Mouse (Mus musculus): ENCODE results near the gene Zfp429.
A peak's percentile ranks its signal among the peaks of the same experiment; 100 is the strongest.
"Not testable (repeated sequence)": the region's sequence is repeated elsewhere in the genome, so short reads cannot be mapped to it uniquely, and the experiment has no call there.

The Zfp429 gene

DNA sequence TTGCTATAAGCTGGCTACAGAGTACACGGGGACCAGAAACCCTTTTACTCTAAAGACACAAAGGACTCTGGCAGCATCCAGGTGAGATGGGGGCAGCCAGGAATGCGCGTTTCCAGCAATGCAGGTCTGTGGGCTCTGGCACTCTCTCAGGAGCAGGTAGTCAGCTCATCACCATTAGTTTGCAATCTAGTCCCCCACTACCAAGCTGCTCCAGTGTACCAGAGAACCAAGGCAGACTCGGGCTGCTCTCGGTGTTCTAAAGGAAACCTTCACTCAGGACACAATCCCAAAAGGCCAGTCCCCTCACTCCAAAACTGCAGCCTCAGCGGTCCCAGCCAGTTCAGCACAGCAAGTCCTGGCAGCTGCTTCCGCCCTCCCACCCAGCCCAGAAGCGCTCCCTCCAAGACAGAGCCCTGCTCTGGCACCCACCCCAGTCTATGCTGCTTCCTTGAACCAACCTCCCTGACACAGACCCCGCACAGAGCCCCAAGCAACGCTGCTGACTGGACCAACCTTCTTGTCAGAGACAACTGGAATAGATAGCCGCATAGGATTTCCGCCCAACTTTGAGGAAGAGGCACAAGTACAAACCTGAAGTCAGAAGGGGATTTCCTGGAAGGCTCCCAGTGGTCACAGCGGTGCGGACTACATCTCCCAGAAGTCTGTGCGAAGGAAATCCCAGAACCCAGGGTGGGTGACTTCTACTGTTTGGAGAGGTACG is at the start of gene Zfp429:
Gene Zfp429, minus strand, starts transcription at position 637 of the 721 bp plus-strand sequence.
- DNase-seq (ENCODE audit: low spot score) = peak; percentile 83

DNA sequence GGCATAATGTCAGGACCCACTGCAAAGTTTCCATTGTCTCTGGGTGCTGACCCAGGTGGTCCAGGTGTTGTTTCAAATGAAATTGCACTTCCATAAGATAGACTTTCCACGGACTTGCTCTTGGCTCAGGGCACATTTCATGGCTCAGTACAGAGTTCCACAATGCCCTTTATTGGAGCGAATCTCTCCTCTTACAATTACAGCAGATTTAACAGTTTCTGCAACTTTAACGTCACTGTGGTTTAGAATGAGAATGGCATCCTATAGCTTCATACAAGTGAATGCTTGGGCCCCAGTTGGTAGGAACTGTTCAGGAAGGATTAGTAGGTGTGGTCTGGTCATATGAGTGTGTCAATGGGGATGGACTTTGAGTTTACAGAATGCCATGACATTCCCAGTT is 37.5 kb upstream of the Zfp429 start:
- DNase-seq (ENCODE audit: low spot score) = not testable (repeated sequence)

DNA sequence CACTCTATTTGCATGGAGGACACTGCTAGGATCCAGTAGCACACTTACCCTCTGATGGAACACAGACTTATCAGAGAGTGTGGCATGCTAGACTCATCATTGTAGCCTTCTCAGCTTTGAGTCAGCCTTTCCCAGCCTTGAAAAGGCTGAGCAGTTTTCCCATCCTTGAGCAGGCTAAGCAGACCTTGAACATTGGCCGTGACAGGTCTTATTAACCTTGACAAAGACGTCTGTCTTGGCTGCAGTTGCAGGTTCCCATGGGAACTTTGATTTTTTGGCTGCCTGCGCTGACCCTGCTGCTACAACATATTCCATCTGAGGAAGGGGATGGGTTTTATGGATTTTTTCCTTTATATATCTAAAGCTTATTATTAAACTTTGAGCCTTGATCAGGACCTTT is 28.5 kb upstream of the Zfp429 start:
- no peak for DNase-seq (ENCODE audit: low spot score)

DNA sequence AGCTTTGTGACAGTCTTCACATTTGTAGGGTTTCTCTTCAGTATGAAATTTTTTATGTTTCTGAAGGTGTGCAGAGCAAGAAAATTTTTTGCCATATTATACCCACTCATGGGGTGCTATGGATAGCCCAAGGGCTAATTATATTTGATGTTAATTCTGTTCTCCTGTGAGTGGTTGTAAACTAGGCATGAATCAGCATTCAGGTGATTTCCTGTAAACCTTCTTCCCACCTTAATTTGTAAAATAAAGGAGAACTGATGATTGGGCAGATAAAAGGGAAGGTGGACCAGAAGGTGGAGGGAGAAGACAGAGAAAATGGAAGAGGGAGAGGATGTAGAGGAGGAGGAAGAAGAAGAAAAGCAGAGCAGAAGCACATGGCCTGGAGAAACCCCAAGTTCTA is 26.1 kb upstream of the Zfp429 start:
- DNase-seq (ENCODE audit: low spot score) = not testable (repeated sequence)

DNA sequence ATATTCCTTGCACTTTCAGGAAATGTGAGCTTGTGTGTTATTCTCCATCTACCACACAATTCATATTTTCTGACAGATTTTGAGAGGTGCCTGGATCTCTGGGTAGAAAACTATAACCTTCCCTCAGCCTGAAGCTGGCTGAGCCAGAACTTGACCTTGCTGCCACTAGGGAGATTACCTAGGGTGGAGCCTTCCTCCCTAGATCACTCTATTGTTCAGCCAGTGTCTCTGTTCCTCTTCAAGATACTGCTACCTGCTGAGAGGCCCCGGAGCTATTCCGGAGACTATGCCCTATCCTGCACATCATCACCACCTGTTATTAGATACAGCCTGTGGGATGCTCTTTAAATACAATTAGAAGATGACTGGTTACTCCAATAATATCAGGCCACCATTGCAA is 22.9 kb upstream of the Zfp429 start:
- not testable (repeated sequence) for DNase-seq (ENCODE audit: low spot score)

DNA sequence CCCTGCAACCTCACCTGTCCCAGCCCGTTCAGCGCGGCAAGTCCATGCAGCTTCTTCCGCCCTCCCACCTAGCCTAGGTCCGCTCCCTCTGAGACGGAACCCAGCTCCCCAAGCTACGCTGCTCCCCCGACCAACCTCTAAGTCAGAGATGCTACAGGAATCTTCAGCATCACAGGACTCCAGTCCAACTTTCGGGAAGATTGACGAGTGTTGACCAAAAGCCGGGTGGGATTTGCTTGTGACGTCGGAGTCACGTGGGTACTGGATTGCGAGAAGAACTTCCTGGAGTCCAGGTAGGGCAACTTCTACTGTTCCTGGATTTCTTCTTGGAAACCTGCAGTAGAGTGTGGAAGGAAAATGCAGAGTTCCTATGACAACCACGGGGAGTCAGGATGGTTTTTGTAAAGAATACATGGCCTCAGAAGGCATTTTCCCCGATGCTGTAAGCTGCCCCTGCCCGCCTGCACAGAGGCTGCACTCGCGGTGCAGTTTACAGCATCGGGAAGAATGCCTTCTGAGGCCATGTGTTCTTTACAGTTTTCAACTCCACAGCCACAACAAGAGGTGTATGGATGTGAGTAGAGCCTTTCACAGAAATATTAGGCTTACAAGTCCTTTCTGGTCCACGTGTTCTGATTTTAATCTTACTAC is 21.7 kb upstream of the Zfp429 start, which contains the start of gene Zfp459:
Gene Zfp459, minus strand, starts transcription at position 212 of the 651 bp plus-strand sequence.
- peak; percentile 79 for DNase-seq (ENCODE audit: low spot score)

DNA sequence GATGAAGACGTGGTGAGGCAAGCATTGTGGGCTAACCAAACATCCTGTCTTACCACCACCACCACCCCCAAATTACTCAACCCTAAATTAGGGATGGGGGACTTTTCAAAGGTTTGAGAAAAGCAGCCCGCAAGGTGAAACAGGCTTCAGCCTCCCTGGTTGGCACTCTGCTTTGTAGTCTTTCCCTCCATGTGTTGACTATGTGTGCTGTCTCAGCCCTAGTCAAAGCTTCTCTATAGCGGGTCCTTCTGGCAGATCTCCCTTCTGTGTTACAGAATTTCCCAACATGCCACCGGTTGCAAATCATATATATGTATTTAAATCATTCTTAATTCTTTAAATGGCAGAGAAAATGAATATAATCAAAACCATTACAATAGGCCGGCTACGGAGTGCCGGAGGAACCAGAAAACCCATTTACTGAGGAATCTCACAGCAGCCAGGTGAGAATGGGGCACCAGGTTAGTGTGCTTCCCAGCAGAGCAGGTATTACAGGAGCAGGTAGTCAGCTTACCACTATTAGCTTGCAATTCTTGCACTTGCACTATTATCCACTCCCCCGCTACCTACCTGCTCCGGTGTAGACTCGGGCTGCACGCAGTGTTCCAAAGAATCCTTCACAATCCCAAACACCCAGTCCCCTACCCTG is 21.1 kb upstream of the Zfp429 start:
- DNase-seq (ENCODE audit: low spot score) = no peak

DNA sequence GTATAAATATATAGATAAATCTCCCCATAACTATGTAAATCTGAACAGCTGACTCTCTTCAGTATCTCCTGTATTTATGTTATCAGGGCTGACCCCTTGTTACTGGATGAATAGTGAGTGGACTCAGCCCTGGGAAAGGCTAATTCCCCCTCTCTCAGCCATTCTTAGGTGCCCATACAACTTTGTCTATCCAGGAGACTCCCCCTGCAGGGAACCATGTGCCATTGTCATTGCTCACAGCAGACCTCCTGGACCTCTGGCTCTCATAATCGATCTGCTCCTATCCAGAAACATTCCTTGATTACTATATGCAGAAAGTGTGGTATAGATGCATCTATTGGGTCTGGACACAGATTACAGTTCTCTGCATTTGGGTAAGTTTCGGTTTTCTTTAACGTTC is 17.2 kb upstream of the Zfp429 start:
- DNase-seq (ENCODE audit: low spot score) = no peak

DNA sequence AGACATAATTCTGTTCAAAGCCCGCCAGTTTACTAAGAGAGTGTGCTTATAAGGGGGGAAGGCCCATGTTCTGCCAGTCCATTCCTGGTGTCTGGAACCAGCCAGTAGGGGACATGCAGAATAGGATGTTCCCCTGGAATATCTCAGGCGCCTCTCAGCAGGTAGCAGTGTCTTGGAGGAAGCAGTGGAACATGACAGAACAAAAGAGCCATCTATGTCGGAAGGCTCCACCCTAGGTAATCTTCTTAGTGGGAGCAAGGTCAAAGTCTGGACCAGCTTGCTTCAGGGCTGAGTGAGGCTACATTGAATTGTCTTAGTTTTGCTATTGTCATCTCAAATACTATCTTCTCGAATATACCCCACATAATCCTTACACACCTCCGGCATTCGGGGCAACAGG is 16.1 kb upstream of the Zfp429 start:
- no peak for DNase-seq (ENCODE audit: low spot score)

DNA sequence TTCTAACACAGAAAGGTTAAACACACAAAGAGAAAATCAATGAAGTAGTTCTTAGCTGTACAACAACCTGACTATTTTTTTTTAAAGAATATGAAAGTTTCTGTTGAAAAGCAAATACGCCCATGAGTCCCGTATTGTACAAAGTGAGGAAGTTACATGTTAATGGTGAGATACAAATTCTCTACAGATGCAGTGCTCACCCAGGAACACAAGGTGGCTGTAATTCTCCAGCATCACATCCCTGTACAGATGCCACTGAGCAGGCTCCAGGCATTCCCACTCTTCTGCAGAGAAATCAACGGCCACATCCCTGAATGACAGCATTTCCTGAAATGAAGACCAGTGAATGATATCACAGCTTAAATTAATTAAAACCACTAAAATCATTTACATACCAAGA is 14.0 kb upstream of the Zfp429 start:
- not testable (repeated sequence) for DNase-seq (ENCODE audit: low spot score)

DNA sequence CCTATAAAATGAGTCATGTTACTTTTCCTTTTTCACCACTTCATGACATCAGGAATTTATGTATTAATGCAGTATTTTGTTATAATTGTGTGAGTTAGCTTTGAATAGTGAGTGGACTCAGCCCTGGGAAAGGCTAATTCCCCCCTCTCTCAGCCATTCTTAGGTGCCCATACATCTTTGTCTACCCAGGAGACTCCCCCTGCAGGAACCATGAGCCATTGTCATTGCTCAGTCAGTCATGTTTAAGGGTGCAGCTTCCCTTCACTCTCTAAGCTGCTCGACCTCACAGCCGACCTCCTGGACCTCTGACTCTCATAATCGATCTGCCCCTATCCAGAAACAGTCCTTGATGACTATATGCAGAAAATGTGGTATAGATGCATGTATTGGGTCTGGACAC is 23.4 kb downstream of the Zfp429 start:
- not testable (repeated sequence) for DNase-seq (ENCODE audit: low spot score)

DNA sequence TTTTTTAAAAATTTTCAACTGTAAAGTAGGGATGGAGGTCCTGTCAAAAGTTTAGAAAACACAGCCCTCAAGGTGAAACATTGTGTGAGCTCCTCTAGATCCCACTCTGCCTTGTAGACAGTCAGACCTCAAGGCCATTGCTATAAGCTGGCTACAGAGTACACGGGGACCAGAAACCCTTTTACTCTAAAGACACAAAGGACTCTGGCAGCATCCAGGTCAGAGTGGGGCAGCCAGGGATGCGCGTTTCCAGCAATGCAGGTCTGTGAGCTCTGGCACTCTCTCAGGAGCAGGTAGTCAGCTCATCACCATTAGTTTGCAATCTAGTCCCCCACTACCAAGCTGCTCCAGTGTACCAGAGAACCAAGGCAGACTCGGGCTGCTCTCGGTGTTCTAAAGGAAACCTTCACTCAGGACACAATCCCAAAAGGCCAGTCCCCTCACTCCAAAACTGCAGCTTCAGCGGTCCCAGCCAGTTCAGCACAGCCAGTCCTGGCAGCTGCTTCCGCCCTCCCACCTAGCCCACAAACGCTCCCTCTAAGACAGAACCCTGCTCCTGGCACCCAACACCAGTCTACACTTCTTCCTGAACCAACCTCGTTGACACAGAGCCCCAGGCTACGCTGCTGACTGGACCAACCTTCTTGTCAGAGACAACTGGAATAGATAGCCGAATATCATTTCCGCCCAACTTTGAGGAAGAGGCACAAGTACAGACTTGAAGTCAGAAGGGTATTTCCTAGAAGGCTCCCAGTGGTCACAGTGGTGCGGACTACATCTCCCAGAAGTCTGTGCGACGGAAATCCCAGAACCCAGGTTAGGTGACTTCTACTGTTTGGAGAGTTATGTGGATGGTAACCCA is 24.3 kb downstream of the Zfp429 start, which contains the start of the genes Gm28041 and Zfp456:
Gene Gm28041, minus strand, starts transcription at position 684 of the 862 bp plus-strand sequence.
Gene Zfp456, minus strand, starts transcription at position 761 of the 862 bp plus-strand sequence.
- peak; percentile 83 for DNase-seq (ENCODE audit: low spot score)

DNA sequence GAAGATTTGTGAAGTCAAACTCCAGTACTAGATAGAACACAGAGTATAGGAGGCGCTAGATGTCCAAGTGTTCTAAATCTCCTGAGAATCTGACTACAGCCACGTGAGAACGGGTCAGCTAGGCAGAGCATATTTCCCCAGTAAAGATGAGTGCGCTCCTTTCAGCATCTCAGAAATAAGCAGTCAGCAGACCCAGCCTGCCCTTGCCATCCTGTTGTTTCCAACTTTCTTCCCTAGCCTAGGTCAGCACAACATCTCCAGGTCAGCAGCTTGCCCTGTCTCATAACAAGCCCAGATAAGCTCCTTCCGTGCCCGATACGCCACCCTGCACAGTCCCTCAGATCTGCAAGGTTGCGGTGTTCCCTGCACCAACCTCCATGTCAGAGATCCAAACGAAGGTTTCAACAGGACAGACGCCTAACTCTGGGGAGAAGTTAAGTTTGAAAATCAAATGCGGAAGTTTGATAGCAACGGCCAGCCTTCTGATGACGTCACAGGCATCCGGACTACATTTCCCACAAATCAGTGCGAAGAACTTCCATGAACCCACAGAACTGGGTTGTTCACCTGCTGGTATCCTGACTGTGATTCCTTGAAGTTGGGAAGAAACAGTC is 39.4 kb downstream of the Zfp429 start, which contains the start of the genes Gm28044 and Zfp953:
Gene Gm28044, minus strand, starts transcription at position 406 of the 614 bp plus-strand sequence.
Gene Zfp953, minus strand, starts transcription at position 475 of the 614 bp plus-strand sequence.
- DNase-seq (ENCODE audit: low spot score) = peak; percentile 87

DNA sequence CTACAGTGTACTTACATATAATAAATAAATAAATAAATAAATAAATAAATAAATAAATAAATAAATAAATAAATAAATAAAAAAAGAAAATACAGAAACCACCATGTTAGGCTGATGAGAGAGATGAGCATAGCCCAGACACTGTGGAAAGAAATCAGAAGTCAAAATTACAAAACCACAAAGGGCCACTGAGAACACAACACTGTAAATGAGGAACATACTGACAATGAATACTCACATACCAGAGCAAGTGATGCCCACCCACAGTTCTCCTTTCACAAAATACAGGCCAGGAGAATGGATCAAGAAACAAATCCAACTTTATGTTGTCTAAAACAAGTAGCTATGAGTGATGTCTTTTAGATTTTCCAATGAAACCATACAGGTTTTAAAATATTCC is 47.8 kb downstream of the Zfp429 start:
- no peak for DNase-seq (ENCODE audit: low spot score)

DNA sequence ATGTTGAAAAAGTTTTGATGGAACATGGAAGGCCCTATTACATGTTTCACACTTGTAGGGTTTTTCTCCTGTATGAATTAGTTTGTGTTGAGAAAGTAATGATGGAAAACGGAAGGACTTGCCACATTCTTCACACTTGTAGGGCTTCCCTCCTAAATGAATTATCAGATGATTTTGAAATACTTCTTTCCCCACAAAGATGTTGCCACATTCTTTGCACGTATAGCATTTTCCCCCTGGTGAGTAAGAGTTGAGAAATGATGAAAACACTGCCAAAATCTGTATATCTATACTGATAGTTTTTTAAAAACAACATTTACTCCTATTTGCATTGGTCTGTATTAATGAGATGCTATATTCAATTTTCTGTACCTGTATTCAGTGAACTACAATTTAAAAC is 56.2 kb downstream of the Zfp429 start:
- DNase-seq (ENCODE audit: low spot score) = no peak
